Mouse (Mus musculus) lung, adult 18-20 months (tissue): ENCODE data around the gene 4932438H23Rik.

Source experiments
- DNase-seq, 2 experiments: peaks; one replicate each; pipeline ENCODE4 v3.0.0; 2022; ENCODE audit warnings: mixed read lengths in 2 of 2

4932438H23Rik gene

DNA sequence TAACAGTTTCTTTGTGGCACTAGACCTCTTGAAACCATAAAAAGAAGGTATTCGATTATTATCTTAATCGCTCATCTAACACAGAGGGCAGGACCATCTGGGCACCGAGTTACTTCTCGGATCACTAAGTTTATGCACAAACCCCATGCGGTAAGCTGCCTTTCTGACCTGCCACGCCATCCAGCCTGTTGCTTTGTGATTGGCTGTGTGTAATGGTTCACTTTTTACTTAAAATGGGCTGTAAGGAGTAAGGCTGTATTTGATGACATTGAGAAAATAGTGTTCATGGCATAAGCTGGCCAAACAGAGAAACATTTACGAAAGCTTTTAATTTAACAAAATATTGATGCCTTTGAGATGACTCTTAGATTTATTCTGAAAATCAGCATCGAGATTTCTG is at the start of gene 4932438H23Rik:
Gene 4932438H23Rik (minus strand): TSS at position 101 of the 400 bp plus-strand sequence.
- no peak for DNase-seq

DNA sequence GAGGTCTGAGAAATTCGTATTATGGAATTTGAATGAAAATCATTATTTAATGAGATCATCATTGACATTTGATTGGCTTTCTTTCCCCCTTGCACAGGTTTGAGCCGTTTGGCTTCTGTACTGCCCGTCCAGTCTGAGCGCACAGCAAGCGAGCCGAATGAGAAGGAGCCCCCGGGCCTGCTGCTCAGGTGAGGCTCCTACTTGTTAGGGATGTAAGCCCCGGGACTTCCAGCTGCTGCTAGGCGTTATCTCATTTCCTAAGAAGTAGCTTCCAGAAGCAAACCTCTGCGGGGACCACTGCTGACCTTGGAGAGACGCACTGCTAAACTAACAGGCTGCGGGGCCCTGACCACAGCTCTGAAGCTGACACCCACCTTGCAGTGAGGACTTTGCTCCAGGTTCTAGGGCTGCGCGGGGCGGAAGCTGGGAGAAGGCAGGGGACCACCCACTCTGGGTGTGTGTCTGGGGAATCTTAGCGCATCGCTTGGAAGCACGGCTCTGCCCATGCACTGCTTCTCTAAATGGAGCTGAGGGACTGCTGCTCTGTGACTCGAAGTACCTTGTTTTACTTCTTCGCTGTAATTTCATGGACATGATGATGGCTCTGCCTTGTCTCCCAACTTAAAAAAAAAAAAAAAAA is 46.2 kb upstream of the 4932438H23Rik start:
- no peak for DNase-seq

DNA sequence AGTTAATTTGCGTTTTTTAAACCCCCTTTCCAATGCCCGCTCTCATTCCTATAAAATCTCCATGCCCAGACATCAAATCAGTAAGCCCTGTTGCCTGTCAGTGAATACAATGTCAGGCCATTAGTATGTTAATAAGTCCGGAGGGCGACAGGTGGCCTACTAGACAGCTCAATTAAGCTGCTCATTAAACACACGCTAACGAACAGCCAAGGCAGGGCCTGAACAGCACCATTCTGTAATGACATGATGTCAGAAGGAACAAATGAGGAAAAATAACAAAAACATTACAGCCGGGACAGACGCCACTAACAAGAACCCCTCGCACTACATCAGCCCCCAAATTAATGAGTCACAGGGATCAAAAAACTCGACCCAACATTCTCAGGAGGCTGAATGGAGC is 45.5 kb upstream of the 4932438H23Rik start:
- no peak for DNase-seq

DNA sequence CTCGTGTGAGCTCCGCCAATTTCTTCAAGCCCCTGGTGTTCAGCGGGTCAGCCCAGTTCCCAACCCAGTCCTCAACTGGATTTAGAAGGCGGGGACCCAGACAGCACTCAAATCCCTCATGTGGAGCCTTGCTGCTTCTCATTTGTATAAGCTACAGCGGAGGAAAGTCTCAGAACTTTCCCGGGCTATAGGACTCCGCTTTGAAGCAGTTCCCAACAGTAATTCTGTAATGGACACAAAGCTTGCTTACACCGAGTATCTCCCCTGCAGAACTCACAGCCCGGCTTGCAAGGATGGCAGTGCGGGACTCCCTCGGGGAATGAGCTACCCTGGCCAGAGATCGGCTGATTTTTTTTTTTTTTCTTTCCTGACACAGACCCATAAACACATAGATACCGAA is 45.1 kb upstream of the 4932438H23Rik start:
- DNase-seq: no peak

DNA sequence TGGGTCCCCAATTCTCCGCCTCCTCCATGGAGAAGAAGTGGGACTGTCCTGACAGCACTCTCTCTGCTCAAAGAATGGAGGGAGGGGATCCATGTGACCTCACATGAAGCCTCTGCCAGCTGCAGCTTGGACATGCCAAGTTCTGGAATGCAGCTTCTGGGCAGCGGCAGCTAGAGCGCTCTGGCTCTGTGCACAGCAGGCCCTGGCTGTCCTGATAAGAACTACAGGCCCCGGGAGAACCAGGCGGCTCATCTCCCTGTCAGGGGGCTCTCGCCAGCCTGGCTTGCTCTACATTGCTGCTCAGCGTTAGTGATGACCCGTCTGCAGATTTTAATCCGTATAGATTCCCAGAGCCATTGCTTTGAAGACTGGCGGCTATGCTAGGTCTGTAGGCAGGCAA is 44.6 kb upstream of the 4932438H23Rik start:
- no peak for DNase-seq

DNA sequence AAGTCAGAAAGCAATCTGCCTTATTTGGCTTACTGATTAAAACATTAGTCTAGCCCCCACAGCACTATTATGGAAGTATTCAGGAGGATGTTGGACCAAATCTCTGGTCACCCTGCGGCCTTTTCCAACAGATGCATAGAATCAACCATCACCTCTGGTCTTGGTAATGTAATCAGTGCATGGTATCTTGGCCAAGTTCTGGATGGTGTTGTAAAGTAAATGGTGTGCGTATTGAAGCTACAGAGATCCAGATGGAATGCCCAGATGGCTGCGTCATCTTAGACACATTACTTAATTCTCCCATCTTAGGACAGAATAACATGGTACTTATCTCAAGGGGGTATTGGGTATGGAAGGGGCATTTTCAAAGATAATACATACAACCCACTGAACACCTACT is 43.8 kb upstream of the 4932438H23Rik start:
- DNase-seq: no peak

DNA sequence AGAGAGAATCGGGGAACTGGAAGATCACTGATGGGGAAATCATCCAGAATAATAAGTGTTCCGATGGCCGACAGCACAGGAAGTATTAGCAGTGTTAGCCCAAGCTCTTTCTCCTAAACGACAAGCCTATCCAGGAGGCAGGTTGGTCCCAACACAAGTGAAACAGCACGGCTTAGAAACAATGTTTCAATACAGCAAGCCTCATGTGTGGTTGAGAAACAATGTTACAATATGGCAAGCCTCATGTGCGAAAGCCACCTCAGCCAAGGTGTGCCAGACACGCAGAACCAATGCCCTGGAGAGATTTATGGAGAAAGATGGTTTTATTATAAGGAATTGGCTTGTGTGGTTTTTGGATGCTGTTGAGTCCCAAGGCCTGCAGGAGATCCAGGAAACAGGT is 43.2 kb upstream of the 4932438H23Rik start:
- DNase-seq: no peak

DNA sequence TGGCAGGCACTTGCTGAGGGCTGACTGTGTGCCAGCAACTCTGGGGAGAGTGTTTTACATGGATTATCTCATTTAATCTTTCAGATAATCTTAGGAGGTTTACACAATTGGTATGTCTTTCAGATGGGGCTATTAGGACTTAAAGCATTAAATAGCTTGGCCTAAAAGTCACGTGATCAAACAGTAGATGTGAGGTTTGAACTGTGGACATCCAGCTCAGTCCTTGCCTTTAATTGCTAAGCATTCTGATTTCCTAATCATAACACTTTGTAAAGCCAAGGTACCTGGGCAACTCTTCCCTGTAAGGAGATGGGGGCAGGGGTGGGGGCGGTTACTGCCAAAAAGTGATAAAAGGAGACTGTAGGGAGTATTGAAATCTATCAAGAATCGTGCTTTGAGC is 41.7 kb upstream of the 4932438H23Rik start:
- DNase-seq: no peak

DNA sequence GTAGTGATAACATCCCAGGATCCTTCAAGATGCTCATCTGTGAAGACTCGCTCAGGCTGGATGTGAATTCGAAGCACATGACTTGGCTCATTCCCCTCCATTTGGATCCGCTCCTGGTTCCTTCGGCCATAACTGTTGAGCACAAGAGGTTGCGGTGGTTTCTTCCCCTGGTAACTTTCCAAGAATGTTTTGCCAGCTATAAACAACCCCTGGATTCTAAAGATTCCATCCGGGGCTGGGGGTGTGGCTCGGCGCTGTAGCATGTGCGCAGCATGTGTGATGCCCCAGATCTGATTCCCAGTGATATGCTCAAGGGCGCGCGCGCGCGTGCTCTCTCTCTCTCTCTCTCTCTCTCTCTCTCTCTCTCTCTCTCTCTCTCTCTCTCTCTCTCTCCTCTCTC is 35.0 kb upstream of the 4932438H23Rik start:
- DNase-seq: no peak

DNA sequence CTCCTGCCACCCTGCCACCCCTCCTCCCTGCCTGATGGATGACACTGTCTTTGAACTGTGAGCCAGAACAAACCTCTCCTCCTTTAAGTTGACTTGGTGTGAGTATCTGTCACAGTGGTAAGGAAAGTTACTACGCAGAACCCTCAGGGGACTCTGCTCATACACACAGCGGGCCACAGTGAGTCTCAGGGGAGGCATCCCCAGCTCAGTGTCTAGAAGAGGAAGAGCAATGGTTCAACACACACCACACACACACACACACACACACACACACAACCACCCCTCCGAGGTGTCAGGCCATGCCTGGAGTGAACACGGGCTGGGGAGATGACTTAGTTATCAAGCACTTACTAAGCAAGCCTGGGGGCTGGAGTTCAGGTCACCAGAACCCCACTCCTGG is 33.5 kb upstream of the 4932438H23Rik start:
- DNase-seq: no peak

DNA sequence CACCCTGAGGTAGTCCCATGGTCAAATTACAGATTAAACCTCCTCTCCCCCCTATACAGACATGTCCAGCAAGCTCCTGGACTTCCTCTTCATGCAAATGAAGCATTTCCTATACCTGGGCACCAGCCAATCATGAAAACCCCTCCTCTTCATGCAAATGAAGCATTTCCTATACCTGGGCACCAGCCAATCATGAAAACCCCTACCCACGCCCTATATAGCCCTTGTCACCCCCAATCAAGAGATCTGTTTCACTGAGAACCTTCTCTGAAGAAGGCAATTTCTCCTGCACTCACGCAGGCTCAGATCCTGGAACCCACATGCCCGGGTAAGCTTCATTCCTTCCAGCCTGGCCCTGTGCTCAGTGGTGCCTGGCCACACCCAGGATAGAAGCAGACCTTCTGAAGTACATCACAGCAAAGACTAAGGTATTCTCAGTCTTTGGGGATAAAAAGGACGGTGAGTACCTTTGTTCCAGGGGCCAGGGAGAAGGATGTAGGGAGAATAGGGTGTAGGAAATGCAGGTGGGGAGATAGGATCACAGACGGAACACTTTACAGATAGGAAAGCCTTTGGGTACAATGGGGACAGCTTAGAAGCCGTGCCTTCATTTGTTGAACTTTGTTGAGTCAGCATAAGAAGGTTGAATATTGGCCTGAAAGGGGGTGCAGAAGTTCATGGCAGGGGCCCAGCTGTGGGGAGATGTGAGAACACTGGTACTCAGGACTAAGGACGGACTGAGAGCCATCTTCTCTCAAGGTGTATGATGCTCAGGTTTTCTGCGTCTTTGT is 32.0 kb upstream of the 4932438H23Rik start:
- no peak for DNase-seq

DNA sequence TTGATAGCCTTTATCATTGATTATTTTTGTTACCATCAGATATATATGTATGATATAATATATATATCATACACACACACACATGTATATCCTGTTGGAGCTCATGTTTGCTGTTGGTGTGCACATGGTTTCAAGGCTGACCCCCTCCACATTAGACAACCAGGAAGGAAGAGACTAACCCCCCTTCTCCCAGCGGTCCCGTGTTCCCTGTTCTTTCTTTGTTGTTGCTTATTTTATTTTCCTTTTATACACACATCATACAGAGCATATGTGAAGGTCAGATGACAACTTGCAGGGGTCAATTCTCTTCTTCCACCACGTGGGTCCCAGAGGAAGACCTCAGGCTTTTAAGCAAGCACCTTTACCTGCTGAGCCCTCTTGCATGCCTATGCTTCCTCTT is 29.3 kb upstream of the 4932438H23Rik start:
- DNase-seq: no peak

DNA sequence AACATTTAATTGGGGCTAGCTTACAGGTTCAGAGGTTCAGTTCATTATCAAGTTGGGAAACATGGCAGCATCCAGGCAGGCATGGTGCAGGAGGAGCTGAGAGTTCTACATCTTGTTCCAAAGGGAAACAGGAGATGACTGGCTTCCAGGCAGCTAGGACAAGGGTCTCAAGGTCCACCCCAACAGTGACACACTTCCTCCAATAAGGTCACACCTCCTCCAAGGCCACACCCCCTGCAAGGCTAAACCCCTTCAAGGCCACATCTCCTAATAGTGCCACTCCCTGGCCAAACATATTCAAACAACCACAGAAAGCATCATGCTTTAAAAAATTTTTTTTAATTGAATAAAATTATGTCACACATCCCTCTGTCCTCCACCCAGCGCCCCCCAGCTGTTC is 28.9 kb upstream of the 4932438H23Rik start:
- DNase-seq: no peak

DNA sequence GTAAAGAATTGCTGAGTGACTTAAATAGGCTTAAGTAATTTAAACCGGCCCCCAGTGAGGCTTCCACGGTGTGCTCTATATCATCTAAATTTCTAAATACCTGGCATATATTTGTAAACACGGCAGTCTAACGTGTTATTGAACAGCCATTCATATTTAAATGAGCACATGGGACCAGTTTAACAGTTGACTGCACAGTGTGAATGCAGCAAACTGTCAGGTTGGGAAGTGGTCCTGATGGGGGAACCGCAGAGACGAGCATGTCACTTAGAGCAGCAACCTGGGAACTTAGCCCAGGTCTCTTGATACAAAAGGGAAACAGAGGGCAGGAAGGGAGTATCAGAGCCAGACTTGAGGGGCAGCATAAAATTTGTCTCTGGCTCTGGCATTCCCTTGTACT is 25.0 kb upstream of the 4932438H23Rik start:
- no peak for DNase-seq

DNA sequence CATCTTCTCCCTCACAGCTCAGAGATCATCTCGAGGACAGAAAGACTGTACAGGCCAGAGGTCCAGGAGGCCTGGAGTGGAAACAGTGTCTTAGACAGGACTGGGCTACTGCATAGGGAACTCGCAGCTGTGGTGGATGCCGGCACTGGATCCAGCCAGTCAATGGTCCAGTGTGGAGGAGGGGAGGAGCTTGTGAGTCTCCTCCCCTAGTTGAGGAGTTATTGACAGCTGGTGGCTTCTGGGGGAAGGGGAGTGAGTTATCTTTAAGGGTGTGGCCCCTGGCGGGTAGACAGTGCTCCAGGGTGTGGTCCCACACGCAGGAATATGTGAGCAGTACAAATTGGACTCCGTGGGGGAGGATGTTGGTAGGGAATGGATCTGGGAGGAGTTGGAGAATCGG is 21.8 kb upstream of the 4932438H23Rik start:
- no peak for DNase-seq

DNA sequence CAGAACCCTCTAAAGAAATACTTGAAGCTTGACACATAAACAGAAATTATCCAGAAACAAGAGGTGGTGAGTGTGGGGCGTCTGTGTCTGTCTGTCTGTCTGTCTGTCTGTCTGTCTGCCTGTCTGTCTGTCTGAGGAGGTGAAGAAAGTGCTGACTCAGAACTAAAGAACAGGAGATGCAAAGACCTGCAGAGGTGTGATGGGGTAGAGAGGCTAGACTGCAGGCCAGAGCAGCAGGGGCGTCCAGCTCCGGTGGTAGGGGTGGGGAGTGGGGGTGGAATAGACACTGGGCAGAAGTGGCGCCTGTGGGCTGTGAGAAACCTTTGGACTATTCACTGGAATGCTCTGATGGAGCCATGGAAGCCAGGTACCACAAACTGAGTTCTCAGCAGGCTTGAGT is 21.1 kb upstream of the 4932438H23Rik start:
- DNase-seq: no peak

DNA sequence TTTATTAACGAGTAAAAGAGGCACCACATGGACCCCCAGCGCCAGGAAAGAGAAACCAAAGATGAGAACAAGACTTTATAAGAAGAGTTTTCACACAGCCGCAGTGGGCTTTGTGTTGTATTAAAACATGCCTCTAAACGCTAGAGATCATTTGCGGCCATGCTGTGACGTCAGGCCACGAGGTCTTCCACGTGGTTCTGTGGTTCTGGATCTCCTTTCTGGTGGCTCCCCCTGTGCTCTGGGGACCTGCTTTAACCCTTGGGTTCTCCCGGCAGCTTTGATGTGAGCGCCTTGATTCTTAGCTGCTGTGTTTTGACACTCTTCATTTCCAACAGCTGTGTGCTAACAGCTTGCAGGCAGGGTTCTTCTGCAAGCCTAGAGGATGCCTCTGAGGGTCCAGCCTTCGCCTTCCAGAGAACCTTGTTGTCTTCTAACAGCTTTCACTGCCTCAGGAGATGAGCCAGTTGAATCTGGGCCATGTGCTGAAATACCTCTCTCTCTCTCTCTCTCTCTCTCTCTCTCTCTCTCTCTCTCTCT is 16.1 kb upstream of the 4932438H23Rik start:
- no peak for DNase-seq

DNA sequence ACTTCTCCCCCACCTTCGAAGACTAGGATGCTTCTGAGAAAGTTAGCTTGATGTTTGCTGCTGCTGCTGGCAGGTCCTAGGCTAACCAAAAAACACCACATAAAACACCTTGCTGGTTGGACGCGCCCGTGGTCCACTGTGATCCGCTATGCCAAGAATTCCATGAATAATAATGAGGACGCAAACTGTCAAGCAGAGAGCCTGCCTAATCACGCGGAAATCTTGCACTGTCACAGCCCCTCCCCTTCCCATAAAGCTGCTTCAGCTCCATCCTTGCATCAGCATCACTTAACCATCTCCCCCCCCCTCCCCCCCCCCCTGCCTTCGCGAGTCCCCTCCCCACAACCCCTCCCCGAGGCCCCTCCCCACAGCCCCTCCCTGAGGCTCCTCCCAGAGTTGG is 12.7 kb upstream of the 4932438H23Rik start:
- no peak for DNase-seq

DNA sequence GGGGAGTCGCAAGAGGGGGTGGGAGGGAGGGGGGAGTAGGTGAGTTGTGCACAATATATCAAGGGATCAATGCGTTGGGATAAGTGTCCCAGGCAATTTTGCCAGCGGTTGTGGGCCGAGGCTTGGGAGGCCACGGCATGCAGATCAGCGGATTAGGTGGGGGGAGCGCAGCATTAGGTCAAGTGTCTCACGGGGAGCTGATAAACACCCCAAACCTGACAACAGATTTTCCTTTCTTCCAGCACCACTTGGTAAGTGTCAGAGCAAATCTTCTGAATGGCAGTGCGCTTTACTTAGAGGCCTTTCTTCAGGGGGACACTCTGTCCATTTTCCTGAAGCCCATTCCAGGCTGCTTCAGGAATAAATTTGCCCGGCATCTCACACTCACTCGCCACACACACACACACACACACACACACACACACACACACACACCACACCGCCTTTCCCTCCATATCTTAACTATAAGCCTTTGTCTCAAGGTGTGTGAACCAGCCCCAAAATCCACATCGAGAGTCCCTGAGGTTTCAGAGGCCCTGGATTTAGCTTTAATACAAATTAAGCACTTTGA is 10.6 kb upstream of the 4932438H23Rik start:
- DNase-seq: no peak

DNA sequence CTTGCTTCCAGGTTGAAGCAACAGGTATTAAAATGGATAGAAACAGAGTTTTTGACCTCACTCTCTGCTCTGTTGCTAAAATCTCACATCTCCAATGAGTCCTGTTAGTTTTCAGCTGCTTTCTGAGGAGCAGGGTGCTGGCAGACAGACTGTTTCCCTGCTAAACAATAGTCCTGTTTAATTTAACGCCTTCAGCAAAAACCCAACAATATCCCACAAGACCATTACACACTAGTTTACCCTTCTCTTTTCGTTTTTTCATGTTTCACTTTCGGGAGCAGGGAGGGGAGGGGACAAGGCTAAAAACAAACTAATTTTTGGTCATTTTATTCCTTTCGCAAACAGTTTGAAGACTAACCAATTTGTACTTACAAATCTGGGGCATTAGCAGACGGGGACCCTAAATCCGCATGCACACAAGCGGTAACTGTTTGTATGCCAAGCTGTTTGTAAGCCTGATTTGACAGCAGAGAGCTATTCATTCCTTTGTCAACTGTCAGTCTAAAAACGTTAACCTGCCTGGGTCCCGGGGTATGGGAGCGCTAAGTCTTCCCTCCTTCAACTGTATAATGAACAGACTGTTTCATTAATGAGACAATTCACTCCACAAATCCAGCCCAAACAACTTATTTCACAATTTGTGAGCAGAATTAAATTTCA is 10.0 kb upstream of the 4932438H23Rik start:
- DNase-seq: no peak

DNA sequence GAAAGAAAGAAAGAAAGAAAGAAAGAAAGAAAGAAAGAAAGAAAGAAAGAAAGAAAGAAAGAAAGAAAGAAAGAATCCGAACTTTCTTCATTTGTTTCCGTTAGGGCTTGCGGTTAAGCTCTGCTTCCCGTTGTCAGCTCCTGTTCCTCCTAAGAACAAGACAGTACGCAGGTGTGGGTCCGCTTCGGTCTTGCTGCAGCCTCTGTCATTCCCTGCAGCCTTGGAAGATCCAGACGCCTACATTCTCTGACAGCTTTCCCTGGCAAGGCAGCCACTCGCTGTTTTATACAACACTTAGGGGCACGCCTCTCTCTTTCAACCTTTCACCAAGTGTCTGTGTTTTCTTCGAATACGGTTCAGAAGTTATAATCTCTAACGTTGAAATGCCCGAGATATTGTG is 8.5 kb upstream of the 4932438H23Rik start:
- no peak for DNase-seq

DNA sequence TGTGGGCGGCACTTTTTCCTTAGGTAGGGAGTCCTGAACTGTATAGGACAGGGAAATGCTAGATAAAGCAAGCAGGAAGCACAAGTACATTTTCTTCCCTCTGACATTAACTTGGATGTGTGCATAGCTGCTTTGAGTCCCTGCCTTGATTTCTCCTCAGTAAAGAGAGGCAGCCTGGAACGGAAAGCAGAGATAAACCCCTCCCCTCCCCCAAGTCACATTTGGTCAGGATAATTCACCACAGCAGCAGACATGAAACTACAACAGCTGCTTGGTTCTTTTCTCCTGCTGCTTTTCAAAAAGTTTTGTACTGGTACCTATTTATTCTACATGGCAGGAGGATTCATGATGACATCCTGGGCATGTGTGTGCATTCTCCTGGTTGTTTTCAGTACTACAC is 5.6 kb upstream of the 4932438H23Rik start:
- no peak for DNase-seq

DNA sequence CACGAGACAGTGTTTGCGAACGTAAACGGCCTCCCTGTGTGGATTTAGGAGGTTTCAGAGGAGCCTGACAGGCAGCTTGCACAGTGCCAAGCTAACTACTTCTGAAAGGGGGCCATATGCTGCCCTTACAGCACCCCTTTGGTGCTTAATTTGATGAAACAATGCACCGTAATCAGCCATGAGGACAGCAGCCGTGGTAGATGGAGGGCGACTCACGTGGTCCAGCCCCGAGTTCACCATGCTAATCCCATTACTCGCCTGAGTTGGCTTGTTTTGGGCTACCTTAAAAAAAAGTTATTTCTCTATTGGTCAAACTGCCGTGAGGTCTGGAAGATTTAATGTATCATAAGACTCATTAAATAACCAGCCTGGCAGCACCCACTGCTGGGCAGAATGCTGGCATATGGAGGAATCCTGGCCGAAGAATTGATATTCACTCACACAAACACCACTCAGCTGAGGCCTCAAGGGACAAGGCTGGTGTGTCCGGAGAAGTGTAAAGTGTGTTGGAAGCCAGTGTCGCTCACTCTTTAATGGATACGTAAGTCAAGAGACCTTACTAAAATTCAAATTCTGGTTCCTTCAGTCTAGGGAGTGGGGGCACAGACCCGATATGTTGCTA is 4.6 kb upstream of the 4932438H23Rik start:
- DNase-seq: no peak
